Mouse (Mus musculus) limb, embryonic 11.5 days (tissue): ENCODE results near the gene Ccdc158. TPM values are rescaled to one million over a fixed set of nuclear protein-coding genes. Genes with fewer than 3 reads are reported as not detected.

ENCODE experiments used
- ATAC-seq: fragments of 200-750 bp; cut with Nextera tagmentation; 2 replicates; pipeline ENCODE4 v1.8.0; 2017; ENCODE audit warnings: low read depth; ENCODE audit not compliant: insufficient number of reproducible peaks, low FRiP score, low TSS enrichment
- DNase-seq: peaks from one replicate; pipeline ENCODE4 v3.0.0-alpha.2; 2015; ENCODE audit warnings: low spot score
- H3K27ac ChIP-seq: fragments of 300-500 bp; sonication (generic); replicated peaks from 2 replicates; pipeline ENCODE4 v1.5.1; 2014; ENCODE audit warnings: low read depth, mild to moderate bottlenecking, low read length
- H3K27me3 ChIP-seq: fragments of 300-500 bp; sonication (generic); 2 replicates; pipeline ENCODE4 v1.6.1; 2014; ENCODE audit warnings: mild to moderate bottlenecking, low read length, mixed read lengths; ENCODE audit not compliant: control insufficient read depth, insufficient read depth
- H3K36me3 ChIP-seq: fragments of 300-500 bp; sonication (generic); 2 replicates; pipeline ENCODE4 v1.6.1; 2014; ENCODE audit warnings: mild to moderate bottlenecking, low read length, moderate library complexity, mixed read lengths; ENCODE audit not compliant: control insufficient read depth, insufficient read depth
- H3K4me1 ChIP-seq: fragments of 300-500 bp; sonication (generic); 2 replicates; pipeline ENCODE4 v1.6.1; 2014; ENCODE audit warnings: low read length, mixed read lengths; ENCODE audit not compliant: control insufficient read depth, insufficient read depth
- H3K4me2 ChIP-seq: fragments of 300-500 bp; sonication (generic); 2 replicates; pipeline ENCODE4 v1.6.1; 2014; ENCODE audit warnings: low read depth, mild to moderate bottlenecking, moderate library complexity; ENCODE audit not compliant: severe bottlenecking
- H3K4me3 ChIP-seq: fragments of 300-500 bp; sonication (generic); 2 replicates; pipeline ENCODE4 v1.5.1; 2014; ENCODE audit warnings: low read depth, low read length
- H3K9ac ChIP-seq: fragments of 300-500 bp; sonication (generic); 2 replicates; pipeline ENCODE4 v1.6.1; 2014; ENCODE audit warnings: mild to moderate bottlenecking, low read length
- H3K9me3 ChIP-seq: fragments of 300-500 bp; sonication (generic); 2 replicates; pipeline ENCODE4 v1.6.1; 2016; ENCODE audit warnings: low read length; ENCODE audit not compliant: control insufficient read depth
- WGBS: fragments of 180-500 bp; shearing (Covaris S2); extraction: QIAGEN DNeasy Blood & Tissue Kit; methylation state at CpG from one replicate; pipeline ENCODE4 v1.1.7; 2014; 5-methylcytosine and 5-hydroxymethylcytosine counted together
- polyA plus RNA-seq: library from polyadenylated mRNA; unstranded; fragments of >200 nt; fragmentation: Nextera tagmentation; extraction: Ambion mirVana; gene quantifications from 2 replicates; pipeline ENCODE4 v1.2.1, GENCODE M21; 2014

The Ccdc158 gene
- polyA plus RNA-seq, 1 experiment from 2014 or later, result 0.69 TPM

DNA sequence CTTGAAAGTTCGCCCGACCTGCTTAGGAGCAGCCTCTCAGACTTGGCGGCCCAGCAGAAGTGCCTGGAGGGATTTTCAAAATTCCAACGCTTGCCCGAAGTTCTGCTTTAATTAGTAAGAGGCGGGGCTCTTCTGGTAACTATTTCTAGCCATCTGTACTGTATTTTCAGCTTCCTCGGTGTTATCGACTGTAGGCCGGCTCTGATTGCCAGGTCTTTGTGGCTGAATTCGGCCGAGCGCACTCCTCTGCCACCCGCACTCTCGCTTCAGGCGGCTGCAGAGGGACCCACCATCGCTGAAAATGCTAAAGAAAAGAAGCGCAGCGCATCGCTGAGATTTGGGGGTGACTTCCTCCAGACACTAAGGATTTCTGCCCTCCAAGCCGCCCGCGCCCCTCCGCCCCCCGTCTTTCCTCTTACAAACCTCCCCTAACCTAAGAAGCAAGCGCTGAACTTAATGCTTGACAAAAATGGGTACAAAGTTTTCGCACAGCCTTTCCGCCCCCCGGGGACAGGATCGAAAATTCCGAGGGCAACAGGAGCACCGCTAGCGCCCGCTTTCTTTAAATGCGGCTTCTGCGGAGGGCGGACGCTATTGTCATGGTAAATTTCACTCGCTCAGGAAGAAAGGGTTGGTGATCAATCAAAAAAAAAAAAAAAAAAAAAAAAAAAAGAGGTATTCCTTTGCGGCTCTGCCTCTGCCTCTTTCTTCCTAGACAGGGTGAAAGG is 7.7 kb upstream of the Ccdc158 start:
- Histone ChIP-seq H3K4me1 (0 out of 2 replicates have a peak, but pooled peaks cover 2% of the 10 kb centered on the region), H3K4me3 (peak overlapping the region; percentile 37), H3K9ac (peak overlapping the region; percentile 49), H3K27ac (no peak overlapping the region), H3K9me3 (no peaks in the 10 kb centered on the region), H3K36me3 (no peaks in the 10 kb centered on the region), H3K27me3 (no peaks in the 10 kb centered on the region), H3K4me2 (peak overlapping the region; percentile 87)
- ATAC-seq (0 out of 2 replicates have a peak, but pooled peaks have one; percentile 21), DNase-seq (peak; percentile 65)
- WGBS, result under 1% methylated on average over 39 of the region's 39 CpGs

DNA sequence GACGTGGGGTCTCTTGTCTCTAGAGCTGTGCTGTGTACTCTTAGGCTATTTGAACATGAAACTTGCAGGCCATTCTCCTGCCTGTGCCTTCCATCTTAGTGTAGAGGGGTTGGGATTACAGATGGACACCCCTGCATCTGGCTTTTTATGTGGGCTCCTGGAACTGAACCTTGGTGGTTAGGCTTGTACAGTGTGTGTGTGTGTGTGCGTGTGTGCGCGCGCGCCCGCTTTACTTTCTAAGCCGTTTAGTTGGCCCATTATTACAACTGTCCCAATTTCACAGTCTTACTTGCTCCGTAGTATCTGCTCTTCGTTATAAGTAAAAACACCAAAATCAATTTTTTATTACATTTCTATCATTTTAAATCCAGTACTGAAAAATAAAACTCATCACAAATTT is 6.8 kb upstream of the Ccdc158 start:
- ATAC-seq (no peak), DNase-seq (no peak)
- Histone ChIP-seq H3K27me3 (no peaks in the 10 kb centered on the region), H3K27ac (no peak overlapping the region), H3K36me3 (no peaks in the 10 kb centered on the region), H3K9ac (no peak overlapping the region), H3K9me3 (no peaks in the 10 kb centered on the region), H3K4me3 (no peak overlapping the region), H3K4me2 (no peak overlapping the region), H3K4me1 (0 out of 2 replicates have a peak, but pooled peaks cover 2% of the 10 kb centered on the region)
- WGBS, result 89% methylated on average over 10 of the region's 10 CpGs

DNA sequence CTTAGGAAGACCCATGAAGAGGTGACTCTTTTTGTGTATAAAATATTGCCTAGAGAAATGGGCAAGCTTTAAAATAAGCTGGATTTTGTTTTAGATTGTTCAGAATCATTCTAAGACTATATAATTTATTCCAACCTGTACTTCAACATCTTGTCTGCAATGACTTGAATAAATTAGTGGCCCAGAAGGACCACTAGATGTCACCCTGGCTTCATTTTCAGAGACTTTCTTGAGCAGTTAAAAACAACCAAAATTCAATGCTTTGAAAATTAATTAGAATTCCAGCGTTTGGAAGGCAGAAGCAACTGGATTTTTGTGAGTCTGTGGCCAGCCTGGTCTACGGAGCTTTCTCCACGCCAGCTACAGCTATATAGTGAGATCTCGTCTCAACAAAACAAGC is 4.4 kb upstream of the Ccdc158 start:
- peak; percentile 33 for DNase-seq
- Histone ChIP-seq H3K9me3 (no peaks in the 10 kb centered on the region), H3K4me3 (no peak overlapping the region), H3K27ac (no peak overlapping the region), H3K4me1 (peaks cover 2% of the 10 kb centered on the region; the same call in 1 of the 2 replicates), H3K36me3 (no peaks in the 10 kb centered on the region), H3K4me2 (no peak overlapping the region), H3K9ac (no peak overlapping the region), H3K27me3 (no peaks in the 10 kb centered on the region)
- no peak for ATAC-seq
- WGBS, result 34% methylated on average over 4 of the region's 4 CpGs

DNA sequence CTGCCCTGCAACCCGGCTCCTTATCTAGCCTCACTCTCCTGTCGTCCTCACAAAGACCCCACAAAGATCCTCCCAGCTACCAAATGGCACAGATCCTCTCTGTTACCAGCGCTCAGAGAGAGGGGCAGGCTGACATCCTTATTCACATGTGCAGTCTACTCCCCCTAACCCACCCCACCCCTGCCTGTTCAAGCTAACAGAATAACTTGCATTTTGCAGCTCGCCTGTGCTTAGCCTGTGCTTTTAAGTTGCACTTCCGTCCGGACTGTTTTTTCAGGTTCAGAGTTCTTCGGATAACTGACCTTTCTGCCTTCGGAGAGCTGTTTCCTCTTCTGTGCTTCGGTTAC is 476 bp upstream of the Ccdc158 start:
- Histone ChIP-seq H3K4me1 (no peaks in the 10 kb centered on the region; the same call in 1 of the 2 replicates), H3K4me2 (peak overlapping the region; percentile 61), H3K27me3 (no peaks in the 10 kb centered on the region), H3K27ac (no peak overlapping the region), H3K36me3 (no peaks in the 10 kb centered on the region), H3K9ac (peak overlapping the region; percentile 44), H3K9me3 (no peaks in the 10 kb centered on the region), H3K4me3 (peak overlapping the region; percentile 39)
- DNase-seq (no peak), ATAC-seq (no peak; the same call in 1 of the 2 replicates)
- 3% methylated on average over 9 of the region's 9 CpGs for WGBS

DNA sequence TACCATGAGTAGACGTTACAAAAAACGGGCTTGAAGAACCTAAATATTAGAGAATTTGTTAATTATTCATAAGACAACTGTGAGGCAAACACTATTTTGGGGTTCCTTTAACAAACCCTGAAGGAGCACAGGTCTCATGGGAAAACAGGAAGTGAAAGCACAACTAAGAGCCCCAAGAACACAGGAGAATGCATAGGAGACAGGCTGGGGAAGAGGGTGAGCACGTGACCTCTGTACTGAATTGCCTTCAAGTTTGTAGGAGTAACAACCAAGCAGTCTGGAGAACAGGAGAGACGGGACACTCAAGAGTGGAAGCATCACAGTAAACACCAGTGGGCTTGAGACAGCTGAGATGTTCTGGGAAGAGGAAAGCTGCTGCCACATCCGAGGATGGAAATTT is 8.2 kb downstream of the Ccdc158 start:
- H3K36me3 ChIP-seq, result no peaks in the 10 kb centered on the region
- no peak overlapping the region for H3K9ac ChIP-seq
- no peak overlapping the region for H3K4me2 ChIP-seq
- no peak for DNase-seq
- H3K27ac ChIP-seq, result no peak overlapping the region
- H3K4me3 ChIP-seq, result no peak overlapping the region
- H3K9me3 ChIP-seq, result no peaks in the 10 kb centered on the region
- H3K27me3 ChIP-seq, result no peaks in the 10 kb centered on the region
- no peaks in the 10 kb centered on the region for H3K4me1 ChIP-seq
- no peak for ATAC-seq
- 71% methylated on average over 5 of the region's 5 CpGs for WGBS

DNA sequence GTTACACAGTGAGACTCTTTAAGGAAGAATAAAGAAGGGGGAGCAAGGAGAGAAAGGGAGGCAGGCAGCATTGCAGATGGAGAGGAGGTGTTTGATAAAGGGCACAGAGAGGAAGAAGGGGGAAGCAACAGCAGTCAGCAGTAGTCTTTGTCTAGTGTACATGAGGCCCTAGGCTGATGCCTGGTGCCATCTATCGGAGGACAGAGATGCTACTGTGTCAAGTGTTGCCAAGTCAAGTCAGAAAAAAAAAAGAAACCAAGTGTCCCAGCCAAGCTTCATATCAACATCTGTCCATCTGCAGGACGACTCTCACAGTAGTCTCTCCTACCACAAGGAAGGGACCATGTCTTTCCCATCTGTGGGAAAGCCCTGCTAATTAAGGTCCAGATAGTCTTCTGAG is 10.8 kb downstream of the Ccdc158 start:
- H3K9me3 ChIP-seq, result no peaks in the 10 kb centered on the region
- no peak for DNase-seq
- H3K4me1 ChIP-seq, result no peaks in the 10 kb centered on the region
- H3K4me2 ChIP-seq, result no peak overlapping the region
- H3K4me3 ChIP-seq, result no peak overlapping the region
- no peak overlapping the region for H3K27ac ChIP-seq
- no peaks in the 10 kb centered on the region for H3K36me3 ChIP-seq
- ATAC-seq, result no peak
- H3K27me3 ChIP-seq, result no peaks in the 10 kb centered on the region
- H3K9ac ChIP-seq, result no peak overlapping the region
- WGBS, result 66% methylated on average over 2 of the region's 2 CpGs

DNA sequence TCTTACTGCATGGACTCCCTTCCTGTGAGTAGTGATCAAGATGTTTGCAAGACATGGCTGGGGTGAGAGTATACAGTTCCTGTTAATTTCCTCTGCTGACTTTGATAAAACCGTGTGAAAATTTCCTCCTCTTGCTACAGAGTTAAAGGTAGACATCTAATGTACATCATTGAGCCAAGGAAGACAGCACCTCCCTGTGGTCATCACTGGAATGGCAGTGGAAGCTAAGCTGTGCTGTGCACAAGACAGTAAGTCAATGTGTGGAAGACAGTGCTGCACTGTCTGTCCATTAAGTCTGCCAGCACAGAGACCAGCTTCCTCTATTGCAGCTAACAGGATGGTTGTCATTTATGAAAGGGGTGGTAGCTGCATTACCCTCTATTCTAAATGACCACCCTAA is 18.8 kb downstream of the Ccdc158 start:
- Histone ChIP-seq H3K9me3 (no peaks in the 10 kb centered on the region), H3K4me2 (no peak overlapping the region), H3K27me3 (no peaks in the 10 kb centered on the region), H3K9ac (no peak overlapping the region), H3K36me3 (no peaks in the 10 kb centered on the region), H3K27ac (no peak overlapping the region), H3K4me3 (no peak overlapping the region), H3K4me1 (no peaks in the 10 kb centered on the region)
- DNase-seq (peak; percentile 77), ATAC-seq (no peak)
- WGBS, result 22% methylated on average over 1 of the region's 1 CpGs

DNA sequence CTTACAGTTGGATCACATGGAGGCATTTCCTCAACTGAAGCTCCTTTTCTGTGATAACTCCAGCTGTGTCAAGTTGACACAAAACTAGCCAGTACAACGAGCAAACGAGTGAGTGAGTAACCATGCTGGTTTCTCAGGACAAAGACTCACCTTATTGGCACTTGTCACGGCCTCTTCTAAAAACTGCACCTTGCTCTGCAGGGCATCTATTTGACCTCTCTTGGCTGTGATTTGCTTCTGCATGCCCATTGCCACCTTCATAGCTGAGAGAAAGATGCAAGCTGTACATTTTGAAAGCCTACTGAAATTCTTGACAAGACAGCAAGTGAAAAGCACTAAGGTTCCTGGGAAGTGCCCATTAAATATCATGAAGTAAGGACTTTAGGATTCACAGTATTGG is 34.2 kb downstream of the Ccdc158 start:
- 84% methylated on average over 3 of the region's 3 CpGs for WGBS
- no peak overlapping the region for H3K9ac ChIP-seq
- DNase-seq (no peak), ATAC-seq (no peak)
- no peaks in the 10 kb centered on the region for H3K9me3 ChIP-seq
- H3K4me2 ChIP-seq, result no peak overlapping the region
- no peaks in the 10 kb centered on the region for H3K36me3 ChIP-seq
- H3K4me3 ChIP-seq, result no peak overlapping the region
- H3K27me3 ChIP-seq, result no peaks in the 10 kb centered on the region
- no peaks in the 10 kb centered on the region for H3K4me1 ChIP-seq
- H3K27ac ChIP-seq, result no peak overlapping the region

DNA sequence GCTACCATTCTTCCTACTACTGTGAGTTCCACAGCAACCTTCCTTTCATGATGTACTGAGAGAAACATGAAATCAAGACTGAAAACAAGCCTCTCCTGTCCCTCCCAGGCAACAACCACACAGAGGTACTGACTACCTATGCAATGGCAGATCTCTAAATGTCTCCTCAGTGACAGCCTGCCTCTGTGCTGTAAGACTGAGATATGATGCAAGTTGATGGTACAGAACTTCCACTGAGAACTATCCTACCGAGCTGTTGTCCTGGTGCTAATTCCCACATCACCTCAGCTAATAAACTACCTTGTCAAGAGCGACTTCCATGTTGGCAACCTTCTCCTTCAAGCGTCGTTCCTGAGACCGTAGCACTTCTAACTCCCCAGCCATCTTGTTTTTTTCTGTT is 39.2 kb downstream of the Ccdc158 start:
- Histone ChIP-seq H3K9ac (no peak overlapping the region), H3K4me3 (no peak overlapping the region), H3K4me1 (no peaks in the 10 kb centered on the region), H3K36me3 (no peaks in the 10 kb centered on the region), H3K9me3 (no peaks in the 10 kb centered on the region), H3K4me2 (no peak overlapping the region), H3K27me3 (no peaks in the 10 kb centered on the region), H3K27ac (no peak overlapping the region)
- DNase-seq (no peak), ATAC-seq (no peak)
- WGBS, result 83% methylated on average over 5 of the region's 5 CpGs
